Mouse (Mus musculus): ENCODE measurements around the gene Olfr1229.

Olfr1229 gene

DNA sequence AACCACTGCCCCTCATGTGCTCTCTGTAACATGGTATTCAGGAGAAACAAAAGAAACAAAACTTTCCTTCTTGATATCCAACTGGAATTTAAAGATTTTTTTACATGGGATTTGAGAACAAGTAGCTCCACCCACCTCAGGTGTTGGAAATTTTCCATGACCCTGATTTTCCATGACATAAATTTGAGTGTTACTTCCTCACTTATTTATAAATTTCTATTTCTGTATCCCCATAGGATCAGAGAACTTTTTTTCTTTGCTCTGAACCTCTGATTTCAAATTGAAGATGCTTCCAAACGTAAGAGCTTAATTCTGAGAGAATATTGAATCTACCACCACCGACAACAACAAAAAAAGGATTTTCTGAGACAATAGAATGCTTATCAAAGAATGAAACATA lies at the start of gene Olfr1229:
Gene Olfr1229 (minus strand): TSS at position 101 of the 400 bp plus-strand sequence.
- no peak for DNase-seq (ENCODE audit: low spot score)

DNA sequence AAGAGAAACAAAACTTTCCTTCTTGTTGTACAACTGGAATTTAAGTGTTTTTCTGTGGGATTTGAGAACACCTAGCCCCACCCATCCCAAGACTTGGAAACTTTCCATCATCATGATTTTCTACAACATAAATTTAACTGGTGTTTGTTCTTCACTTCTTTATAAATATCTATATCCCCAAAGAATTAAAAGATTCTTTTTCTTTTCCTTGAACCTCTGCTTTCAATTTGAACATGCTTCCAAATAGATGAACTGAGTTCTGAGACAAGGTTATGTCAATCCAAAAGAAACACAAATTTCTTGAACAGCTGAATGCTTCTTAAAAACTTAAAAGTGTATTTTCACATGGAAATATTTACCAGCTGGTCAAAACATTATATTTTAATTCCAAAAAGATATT lies 41.8 kb upstream of the Olfr1229 start, which contains the start of gene Olfr1232:
Gene Olfr1232 (minus strand): TSS at position 101 of the 400 bp plus-strand sequence.
- DNase-seq (ENCODE audit: low spot score), result no peak

DNA sequence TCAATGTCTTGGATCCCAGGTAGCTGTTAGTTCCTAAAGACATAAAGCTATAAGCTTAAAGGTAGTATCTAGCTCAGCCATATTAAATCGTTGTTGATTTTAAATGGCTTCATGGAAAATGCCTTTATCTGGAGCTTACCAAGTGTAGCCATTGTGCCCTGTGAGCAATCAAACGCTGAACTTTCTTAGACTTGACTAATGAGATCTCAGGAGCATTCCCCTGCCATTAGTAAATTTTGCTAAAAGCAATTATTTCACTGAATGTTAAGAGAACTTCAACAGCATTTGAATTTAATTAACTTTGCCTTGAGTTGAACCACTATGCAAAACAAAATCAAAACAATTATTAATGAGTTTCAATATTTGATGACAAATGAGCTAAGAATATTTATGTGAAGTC lies 19.2 kb upstream of the Olfr1229 start, which contains the start of gene Olfr1231:
Gene Olfr1231 (minus strand): TSS at position 101 of the 400 bp plus-strand sequence.
- no peak for DNase-seq (ENCODE audit: low spot score)

DNA sequence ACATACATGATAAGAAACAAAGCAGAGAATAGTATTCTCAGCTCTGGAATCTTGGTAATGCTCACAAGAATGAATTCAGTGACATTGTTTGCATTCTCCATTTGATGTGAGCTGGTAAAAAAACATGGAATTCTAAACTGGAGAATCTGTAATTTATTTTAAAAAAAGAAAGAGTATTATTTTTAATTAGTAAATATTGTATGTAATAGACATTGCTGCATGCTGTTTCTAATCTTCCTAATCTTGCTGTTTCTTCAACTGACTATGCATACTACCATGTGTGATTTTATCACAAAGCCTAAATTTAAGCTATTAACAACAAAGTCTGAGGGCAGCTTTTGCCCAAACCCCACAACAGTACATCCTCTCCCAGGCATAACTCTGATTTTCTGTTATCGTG lies 9.4 kb upstream of the Olfr1229 start, which contains the start of gene Olfr1230:
Gene Olfr1230 (minus strand): TSS at position 101 of the 400 bp plus-strand sequence.
- DNase-seq (ENCODE audit: low spot score), result no peak

DNA sequence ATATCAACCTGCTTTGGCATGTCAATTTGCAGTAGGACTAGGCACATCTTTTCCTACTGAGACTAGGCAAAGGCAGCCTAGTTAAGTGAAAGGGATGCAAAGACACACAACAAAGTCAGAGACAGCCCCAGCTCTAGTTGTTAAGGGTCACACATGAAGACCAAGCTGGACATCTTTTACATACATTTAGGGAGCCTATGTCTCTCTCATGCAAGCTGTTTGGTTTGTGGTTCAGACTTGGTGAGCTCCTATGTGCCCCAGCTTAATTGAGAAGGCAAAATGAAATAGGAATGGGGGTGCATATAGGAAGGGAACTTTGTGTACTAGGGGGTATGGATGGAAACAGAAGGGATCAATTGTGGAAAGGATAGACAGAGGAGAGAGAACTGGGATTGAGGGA lies 33.9 kb downstream of the Olfr1229 start, which contains the start of gene Olfr1228:
Gene Olfr1228 (minus strand): TSS at position 101 of the 400 bp plus-strand sequence.
- no peak for DNase-seq (ENCODE audit: low spot score)
